Mouse (Mus musculus): Measurements from ENCODE around the gene Trp53. TPM values are rescaled to one million over a fixed set of nuclear protein-coding genes. Genes with fewer than 3 reads are reported as not detected.
A peak's percentile ranks its signal among the peaks of the same experiment; 100 is the strongest.
"Not testable (repeated sequence)": the region's sequence is repeated elsewhere in the genome, so short reads cannot be mapped to it uniquely, and the experiment has no call there.

Trp53 gene
- polyA plus RNA-seq (2012; ENCODE audit: insufficient read depth, insufficient read length, missing spikeins) = 13.6 and 18.3 TPM in 2 replicates

DNA sequence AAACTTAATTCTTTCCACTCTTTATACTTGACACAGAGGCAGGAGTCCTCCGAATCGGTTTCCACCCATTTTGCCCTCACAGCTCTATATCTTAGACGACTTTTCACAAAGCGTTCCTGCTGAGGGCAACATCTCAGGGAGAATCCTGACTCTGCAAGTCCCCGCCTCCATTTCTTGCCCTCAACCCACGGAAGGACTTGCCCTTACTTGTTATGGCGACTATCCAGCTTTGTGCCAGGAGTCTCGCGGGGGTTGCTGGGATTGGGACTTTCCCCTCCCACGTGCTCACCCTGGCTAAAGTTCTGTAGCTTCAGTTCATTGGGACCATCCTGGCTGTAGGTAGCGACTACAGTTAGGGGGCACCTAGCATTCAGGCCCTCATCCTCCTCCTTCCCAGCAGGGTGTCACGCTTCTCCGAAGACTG lies at the start of gene Trp53, which contains the start of gene Wrap53:
Trp53 (plus strand) TSS at position 269 of the 424 bp plus-strand sequence.
Wrap53 (minus strand) TSS at position 165 of the 424 bp plus-strand sequence.
- H3K27ac ChIP-seq (replicated peaks; ENCODE audit: low read depth, low read length) = peak within 1 kb of the TSS; percentile 97
- H3K4me3 ChIP-seq (ENCODE audit: insufficient read depth, low read depth, low read length) = peak within 1 kb of the TSS; percentile 89
- H3K4me1 ChIP-seq (ENCODE audit: control insufficient read depth, insufficient read depth, insufficient read length, low read length) = peaks cover 5% of the 10 kb centered on the region

- H3K27ac ChIP-seq (replicated peaks; ENCODE audit: low read depth, low read length); H3K4me3 ChIP-seq (ENCODE audit: insufficient read depth, low read depth, low read length); H3K4me1 ChIP-seq (ENCODE audit: control insufficient read depth, insufficient read depth, insufficient read length, low read length): not testable (repeated sequence)
Observed at GRCm38 (mm10) chr11:69530755-69531154, 49.4 kb upstream of the Trp53 start.

DNA sequence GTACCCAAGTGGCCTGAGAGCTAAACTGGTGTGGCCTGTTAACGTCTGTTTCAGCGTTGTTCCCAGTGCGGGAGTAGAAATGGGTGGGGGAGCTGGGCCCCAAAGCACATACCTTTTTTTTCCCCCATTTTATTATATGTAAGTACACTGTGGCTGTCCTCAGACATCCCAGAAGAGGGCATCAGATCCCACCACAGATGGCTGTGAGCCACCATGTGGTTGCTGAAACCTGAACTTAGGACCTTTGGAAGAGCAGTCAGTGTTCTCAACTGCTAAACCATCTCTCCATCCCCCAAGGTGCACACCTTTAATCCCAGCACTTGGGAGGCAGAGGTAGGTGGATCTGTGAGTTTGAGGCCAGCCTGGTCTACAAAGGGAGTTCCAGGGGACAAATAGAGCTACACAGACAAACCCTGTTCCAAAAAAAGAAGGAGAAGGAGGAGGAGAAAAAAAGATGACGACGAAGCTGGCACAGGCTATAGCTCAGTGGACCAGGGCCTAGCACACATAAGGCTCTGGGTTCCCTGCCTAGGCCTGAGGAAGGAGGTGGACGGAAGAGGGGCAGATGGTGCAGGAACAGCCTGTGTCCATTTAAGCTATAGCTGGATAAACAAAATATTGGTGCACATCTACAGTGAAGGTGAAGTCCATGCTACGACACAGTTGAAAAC lies 47.5 kb upstream of the Trp53 start:
- H3K4me1 ChIP-seq (ENCODE audit: control insufficient read depth, insufficient read depth, insufficient read length, low read length) = no peaks in the 10 kb centered on the region
- H3K27ac ChIP-seq (replicated peaks; ENCODE audit: low read depth, low read length) = no peak overlapping the region
- H3K4me3 ChIP-seq (ENCODE audit: insufficient read depth, low read depth, low read length) = no peak overlapping the region

GRCm38 (mm10) chr11:69534990-69535389 lies 45.2 kb upstream of the Trp53 start:
- H3K4me1 ChIP-seq (ENCODE audit: control insufficient read depth, insufficient read depth, insufficient read length, low read length) = no peaks in the 10 kb centered on the region
- H3K4me3 ChIP-seq (ENCODE audit: insufficient read depth, low read depth, low read length) = no peak overlapping the region

GRCm38 (mm10) chr11:69540700-69541099 lies 39.5 kb upstream of the Trp53 start:
- no peak overlapping the region for H3K27ac ChIP-seq (replicated peaks; ENCODE audit: low read depth, low read length)
- no peak overlapping the region for H3K4me3 ChIP-seq (ENCODE audit: insufficient read depth, low read depth, low read length)
- no peaks in the 10 kb centered on the region for H3K4me1 ChIP-seq (ENCODE audit: control insufficient read depth, insufficient read depth, insufficient read length, low read length)

More at GRCm38 (mm10) chr11:69534990-69535389, 45.2 kb upstream of the Trp53 start:
- no peak overlapping the region for H3K27ac ChIP-seq (replicated peaks; ENCODE audit: low read depth, low read length)

DNA sequence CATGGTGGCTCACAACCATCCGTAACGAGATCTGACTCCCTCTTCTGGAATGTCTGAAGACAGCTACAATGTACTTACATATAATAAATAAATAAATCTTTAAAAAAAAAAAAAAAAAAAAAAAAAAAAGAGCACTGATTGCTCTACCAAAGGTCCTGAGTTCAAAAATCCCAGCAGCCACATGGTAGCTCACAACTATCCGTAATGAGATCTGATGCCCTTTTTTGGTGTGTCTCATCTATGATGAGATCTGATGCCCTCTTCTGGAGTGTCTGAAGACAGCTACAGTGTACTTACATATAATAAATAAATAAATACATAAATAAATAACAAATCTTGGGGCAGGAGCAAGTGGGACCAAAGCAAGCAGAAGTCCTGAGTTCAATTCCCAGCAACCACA lies 38.4 kb upstream of the Trp53 start:
- H3K4me1 ChIP-seq (ENCODE audit: control insufficient read depth, insufficient read depth, insufficient read length, low read length); H3K27ac ChIP-seq (replicated peaks; ENCODE audit: low read depth, low read length): not testable (repeated sequence)

DNA sequence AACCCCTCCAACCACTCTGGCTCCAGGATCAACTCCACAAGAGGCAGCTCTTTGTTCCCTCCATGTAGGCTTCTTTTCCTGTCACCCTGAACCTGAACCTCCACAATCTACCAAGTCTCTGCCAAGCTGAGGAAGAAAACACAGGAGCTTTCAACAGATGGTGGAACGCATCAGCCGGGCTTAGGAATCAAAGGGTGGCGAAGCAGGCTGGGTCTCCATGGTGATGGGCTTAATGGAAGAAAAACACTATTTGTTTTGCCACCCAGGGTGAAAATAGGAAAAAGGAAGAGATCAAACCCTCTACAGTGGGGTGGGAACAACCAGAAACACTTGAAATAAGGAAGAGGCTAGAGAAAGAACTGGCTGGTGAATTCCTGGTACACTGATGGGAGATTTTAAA lies 36.6 kb upstream of the Trp53 start:
- no peaks in the 10 kb centered on the region; the same call in 1 of the 2 replicates for H3K4me1 ChIP-seq (ENCODE audit: control insufficient read depth, insufficient read depth, insufficient read length, low read length)
- H3K4me3 ChIP-seq (ENCODE audit: insufficient read depth, low read depth, low read length) = no peak overlapping the region
- no peak overlapping the region for H3K27ac ChIP-seq (replicated peaks; ENCODE audit: low read depth, low read length)

More for the DNA sequence above, 38.4 kb upstream of the Trp53 start:
- H3K4me3 ChIP-seq (ENCODE audit: insufficient read depth, low read depth, low read length) = not testable (repeated sequence)

GRCm38 (mm10) chr11:69545957-69546356 lies 34.2 kb upstream of the Trp53 start:
- Histone ChIP-seq H3K4me3 (ENCODE audit: insufficient read depth, low read depth, low read length) (no peak overlapping the region), H3K4me1 (ENCODE audit: control insufficient read depth, insufficient read depth, insufficient read length, low read length) (no peaks in the 10 kb centered on the region; the same call in 1 of the 2 replicates), H3K27ac (replicated peaks; ENCODE audit: low read depth, low read length) (no peak overlapping the region)

- H3K27ac ChIP-seq (replicated peaks; ENCODE audit: low read depth, low read length) = no peak overlapping the region
Observed at GRCm38 (mm10) chr11:69546423-69547053, 33.6 kb upstream of the Trp53 start.

GRCm38 (mm10) chr11:69547071-69547470 lies 33.1 kb upstream of the Trp53 start:
- Histone ChIP-seq H3K27ac (replicated peaks; ENCODE audit: low read depth, low read length) (no peak overlapping the region), H3K4me1 (ENCODE audit: control insufficient read depth, insufficient read depth, insufficient read length, low read length) (no peaks in the 10 kb centered on the region; the same call in 1 of the 2 replicates), H3K4me3 (ENCODE audit: insufficient read depth, low read depth, low read length) (peak overlapping the region; percentile 56)

More at GRCm38 (mm10) chr11:69546423-69547053, 33.6 kb upstream of the Trp53 start:
- Histone ChIP-seq H3K4me3 (ENCODE audit: insufficient read depth, low read depth, low read length) (peak overlapping the region; percentile 56), H3K4me1 (ENCODE audit: control insufficient read depth, insufficient read depth, insufficient read length, low read length) (no peaks in the 10 kb centered on the region; the same call in 1 of the 2 replicates)

- H3K4me3 ChIP-seq (ENCODE audit: insufficient read depth, low read depth, low read length) = no peak within 1 kb of the TSS
- H3K27ac ChIP-seq (replicated peaks; ENCODE audit: low read depth, low read length) = no peak within 1 kb of the TSS
- H3K4me1 ChIP-seq (ENCODE audit: control insufficient read depth, insufficient read depth, insufficient read length, low read length) = no peaks in the 10 kb centered on the region; the same call in 1 of the 2 replicates
Observed at GRCm38 (mm10) chr11:69549060-69549656, 31.0 kb upstream of the Trp53 start, which contains the start of gene Dnah2. Gene Dnah2, minus strand, starts transcription at chr11:69549110.

DNA sequence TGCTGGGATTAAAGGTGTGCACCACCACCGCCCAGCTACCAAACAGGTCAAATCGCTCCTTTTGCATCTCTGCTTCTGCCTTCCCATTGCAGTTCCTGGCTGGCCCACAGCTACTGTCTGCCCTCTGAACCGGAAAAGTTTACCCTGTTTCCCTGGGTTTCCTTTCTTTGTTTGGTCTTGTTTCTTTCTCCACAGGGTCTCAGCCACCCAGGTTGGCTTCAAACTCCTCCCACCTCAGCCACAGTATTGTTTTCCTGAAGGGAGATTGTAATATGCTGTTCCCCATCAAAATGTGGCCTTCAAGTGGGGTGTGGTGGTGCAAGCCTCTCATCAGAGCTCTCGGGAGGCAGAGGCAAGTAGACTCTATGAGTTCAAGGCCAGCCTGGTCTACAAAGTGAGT lies 28.8 kb upstream of the Trp53 start:
- Histone ChIP-seq H3K4me3 (ENCODE audit: insufficient read depth, low read depth, low read length) (no peak overlapping the region), H3K4me1 (ENCODE audit: control insufficient read depth, insufficient read depth, insufficient read length, low read length) (no peaks in the 10 kb centered on the region; the same call in 1 of the 2 replicates)

GRCm38 (mm10) chr11:69552622-69553340 lies 27.4 kb upstream of the Trp53 start:
- H3K4me1 ChIP-seq (ENCODE audit: control insufficient read depth, insufficient read depth, insufficient read length, low read length) = no peaks in the 10 kb centered on the region
- H3K27ac ChIP-seq (replicated peaks; ENCODE audit: low read depth, low read length) = no peak overlapping the region
- H3K4me3 ChIP-seq (ENCODE audit: insufficient read depth, low read depth, low read length) = no peak overlapping the region

More for the DNA sequence above, 28.8 kb upstream of the Trp53 start:
- H3K27ac ChIP-seq (replicated peaks; ENCODE audit: low read depth, low read length) = no peak overlapping the region

DNA sequence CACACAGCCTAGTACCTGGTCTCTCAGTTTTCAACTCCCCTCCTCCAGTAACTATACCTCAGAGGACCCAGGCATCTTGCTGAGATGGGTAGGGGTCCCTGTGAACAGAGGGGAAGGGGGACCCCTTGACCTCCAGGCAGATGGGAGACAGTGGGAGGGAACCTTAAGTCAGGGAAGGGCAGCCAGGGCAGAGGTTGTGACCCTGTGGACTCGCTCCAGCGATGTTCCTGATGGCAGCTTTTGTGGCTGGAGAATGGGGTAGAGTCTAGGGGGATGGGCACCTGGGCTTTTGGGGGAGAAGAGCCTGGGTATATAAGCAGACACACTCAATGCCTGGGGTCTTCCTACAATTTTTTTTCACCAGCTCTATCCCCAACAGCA lies 26.8 kb upstream of the Trp53 start:
- Histone ChIP-seq H3K27ac (replicated peaks; ENCODE audit: low read depth, low read length) (no peak overlapping the region), H3K4me1 (ENCODE audit: control insufficient read depth, insufficient read depth, insufficient read length, low read length) (no peaks in the 10 kb centered on the region), H3K4me3 (ENCODE audit: insufficient read depth, low read depth, low read length) (no peak overlapping the region)
